Mouse (Mus musculus): ENCODE measurements around the gene Slc22a23.
A peak's percentile ranks its signal among the peaks of the same experiment; 100 is the strongest.

The Slc22a23 gene

DNA sequence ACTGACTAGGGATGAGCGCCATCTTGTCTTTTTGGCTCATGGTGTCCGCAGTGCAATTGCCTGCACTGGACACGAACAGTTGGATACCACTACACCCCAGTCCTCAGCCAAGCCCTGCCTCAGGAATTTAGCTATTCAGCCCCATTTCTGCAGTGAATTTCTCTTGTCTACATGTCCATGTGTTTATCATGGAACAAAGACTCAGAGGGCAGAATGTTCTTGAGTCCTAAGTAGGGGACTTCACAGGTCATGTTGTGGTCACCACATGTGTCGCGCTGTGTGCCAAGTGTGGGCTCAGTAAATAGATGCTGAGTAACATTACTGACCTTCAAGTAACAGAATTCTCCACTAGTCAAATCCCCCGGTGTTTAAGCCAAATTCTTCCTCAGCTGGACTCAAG is 109.9 kb downstream of the Slc22a23 start:
- no peak for DNase-seq (ENCODE audit: low spot score in 2 of 2)

DNA sequence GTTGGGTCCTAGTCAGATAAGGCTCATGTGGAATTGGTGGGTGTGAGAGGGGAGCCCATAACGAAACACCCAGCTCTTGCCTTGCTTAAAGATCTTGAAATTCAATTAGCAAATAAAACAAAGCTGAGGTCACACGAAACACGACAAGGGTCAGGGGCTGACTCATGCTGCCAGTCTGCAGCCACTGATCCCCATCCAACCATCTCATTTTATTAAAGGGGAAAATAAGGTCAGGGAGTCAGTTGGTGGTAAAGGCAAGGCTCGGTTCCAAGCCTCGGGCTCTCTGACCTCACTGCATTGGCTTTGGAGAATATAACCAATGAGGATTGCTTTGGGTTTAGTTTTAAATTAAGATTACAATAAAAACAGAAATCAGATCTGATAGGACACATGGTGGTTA is 110.5 kb downstream of the Slc22a23 start:
- DNase-seq (ENCODE audit: low spot score in 2 of 2) = no peak

DNA sequence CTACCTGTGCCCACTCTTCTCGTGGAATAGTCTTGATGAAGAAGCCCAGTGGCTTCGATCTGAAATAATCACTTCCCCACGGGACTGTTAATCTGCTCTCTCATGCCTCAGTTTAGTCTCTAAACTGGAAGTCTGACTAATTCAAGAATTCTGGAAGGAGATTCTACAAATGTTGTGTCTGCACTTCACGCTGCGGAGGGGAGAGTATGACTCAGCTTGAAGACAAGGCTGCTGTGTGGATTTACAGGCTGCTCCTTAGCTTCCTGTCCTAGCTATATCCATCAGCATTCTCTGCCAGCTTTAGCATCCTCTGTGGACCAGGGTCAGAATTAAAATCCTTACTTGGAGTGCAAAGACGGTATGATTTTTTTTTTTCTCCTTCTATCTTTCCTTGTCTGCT is 112.0 kb downstream of the Slc22a23 start:
- peak in 1 of 2 experiments; percentile 52 for DNase-seq (ENCODE audit: low spot score in 2 of 2)

DNA sequence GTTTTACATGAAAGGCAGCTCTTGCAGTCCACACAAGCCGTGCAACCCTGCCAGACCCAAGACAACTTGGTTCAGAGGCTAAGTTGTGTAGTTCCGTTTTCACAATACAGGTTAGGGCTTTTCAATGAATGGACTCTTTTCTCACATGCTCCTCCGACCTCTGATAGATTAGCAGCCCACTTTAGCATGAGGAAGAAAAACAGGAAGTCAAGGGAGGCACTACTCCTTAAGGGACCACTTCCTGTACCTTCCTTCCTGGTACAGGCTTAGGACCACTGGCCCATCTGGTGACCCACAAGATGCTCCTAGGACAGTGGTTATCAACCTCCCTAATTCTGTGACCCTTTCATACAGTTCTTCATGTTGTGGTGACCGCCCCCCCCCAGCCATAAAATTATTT is 116.1 kb downstream of the Slc22a23 start:
- no peak for DNase-seq (ENCODE audit: low spot score in 2 of 2)

GRCm38 (mm10) chr13:34227720-34228661 is 117.0 kb downstream of the Slc22a23 start:
- no peak for DNase-seq (ENCODE audit: low spot score in 2 of 2)

DNA sequence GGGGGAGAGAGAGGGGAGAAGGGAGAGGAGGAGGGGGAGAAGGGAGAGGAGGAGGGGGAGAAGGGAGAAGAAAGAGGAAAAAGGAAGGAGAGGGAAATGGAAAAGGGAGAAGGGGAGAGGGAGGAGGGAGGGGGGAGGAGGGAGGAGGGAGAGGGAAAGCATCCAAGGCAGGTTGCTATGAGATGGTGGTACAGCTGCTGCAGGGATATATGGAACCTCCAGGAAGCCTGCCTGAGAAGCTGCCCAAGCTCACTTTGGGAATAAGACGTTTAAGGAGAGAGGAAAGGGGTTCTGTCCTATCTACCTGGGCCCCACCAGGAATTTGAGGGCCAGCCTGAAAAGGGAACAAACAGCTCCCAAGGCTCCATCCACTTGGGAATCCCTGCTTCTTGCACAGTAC is 118.0 kb downstream of the Slc22a23 start:
- no peak for DNase-seq (ENCODE audit: low spot score in 2 of 2)

DNA sequence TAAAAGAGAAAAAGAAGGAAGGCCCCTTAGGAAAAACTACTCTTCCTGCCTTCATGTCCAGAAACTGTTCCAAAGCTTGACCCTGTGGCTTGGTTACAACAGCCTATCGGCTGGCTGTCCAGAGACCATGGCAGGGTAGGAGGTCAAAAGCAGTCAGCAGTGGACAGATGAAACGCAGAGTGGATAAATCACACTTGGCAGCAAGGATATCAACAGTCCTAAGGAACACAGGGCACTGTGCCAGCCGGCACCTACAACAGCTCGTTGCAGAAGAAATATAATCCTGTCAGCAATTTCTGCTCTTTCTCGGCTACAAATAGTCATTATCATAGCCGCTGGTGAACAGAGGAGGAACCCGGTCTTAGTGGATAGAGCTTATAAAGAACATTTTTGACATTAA is 122.0 kb downstream of the Slc22a23 start:
- peak in 1 of 2 experiments; percentile 38 for DNase-seq (ENCODE audit: low spot score in 2 of 2)

DNA sequence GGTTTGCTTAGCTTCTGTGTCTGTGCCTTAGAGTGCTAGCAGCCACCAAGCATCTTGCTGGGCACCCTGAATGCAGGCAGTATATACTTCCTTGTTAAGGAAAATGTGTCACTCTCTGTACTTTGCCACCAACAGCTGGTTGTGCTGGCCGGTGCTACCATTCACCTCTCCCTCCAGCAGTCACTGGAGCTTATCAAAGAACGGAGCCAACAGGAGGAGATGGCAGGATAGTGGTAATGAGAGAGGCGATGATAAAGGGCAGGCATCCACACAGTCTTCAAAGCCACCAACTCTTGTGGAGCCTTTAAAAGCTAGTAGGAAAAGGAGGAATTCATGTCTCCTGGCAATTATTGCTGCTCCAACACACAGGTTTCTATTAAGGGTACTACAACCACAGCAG is 125.3 kb downstream of the Slc22a23 start:
- DNase-seq (ENCODE audit: low spot score in 2 of 2) = no peak

DNA sequence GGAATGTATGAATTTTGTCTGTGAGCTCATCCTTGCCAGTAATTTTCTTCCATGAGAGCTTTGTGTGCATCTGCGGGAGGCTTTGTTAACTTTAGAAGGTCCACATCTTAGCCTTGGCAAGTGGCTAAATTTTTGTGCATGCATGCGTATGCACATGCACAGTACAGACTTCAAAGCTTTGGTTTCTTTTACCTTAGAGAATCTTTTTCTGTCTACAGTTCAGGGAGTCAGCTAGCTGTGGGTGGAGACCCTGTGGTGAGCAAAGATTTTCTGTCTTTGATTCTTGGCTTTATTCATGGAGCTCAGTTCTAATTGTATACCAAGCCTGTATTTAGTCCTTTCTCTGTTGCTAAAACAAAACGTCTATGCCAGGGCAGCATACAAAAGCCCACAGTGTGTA is 126.2 kb downstream of the Slc22a23 start:
- DNase-seq (ENCODE audit: low spot score in 2 of 2) = no peak

GRCm38 (mm10) chr13:34214855-34215254 is 130.1 kb downstream of the Slc22a23 start:
- no peak for DNase-seq (ENCODE audit: low spot score in 2 of 2)

- DNase-seq (ENCODE audit: low spot score in 2 of 2) = no peak
Observed at GRCm38 (mm10) chr13:34212735-34213212, 132.2 kb downstream of the Slc22a23 start.

GRCm38 (mm10) chr13:34211261-34211775 is 133.7 kb downstream of the Slc22a23 start:
- no peak for DNase-seq (ENCODE audit: low spot score in 2 of 2)

DNA sequence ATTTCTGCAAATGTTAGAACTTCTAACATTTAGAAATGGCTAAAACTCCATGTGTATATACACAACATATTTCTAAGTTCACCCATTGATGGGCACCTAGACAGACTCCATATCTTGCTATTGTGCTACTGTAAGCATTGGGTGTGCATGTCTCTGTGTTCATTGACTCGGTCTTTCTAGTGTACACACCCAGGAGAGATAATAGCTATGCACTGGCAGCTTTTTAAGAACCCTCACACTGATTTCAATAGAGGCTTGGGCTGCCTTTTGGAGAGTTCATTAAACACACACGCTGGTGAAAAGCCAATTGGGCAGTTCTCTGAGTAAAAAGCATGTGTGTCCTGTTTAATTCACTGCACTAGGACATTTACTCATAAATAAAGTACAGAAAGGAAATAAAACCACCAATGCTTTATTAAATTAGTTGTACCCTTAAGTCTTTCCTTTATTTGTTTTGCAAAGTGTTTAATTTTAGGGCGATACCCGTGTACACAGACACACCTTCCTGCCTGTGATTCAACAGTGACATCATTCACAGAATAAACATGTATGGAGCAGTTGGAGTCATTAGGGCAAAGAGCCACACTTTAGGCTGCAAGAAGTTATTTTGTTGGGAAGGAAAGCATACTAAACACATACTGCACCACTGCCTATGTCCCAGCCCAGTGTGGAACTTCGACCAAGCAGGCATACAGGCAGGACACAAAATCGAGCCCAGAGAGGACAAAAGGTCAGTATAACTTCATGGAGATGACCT is 137.1 kb downstream of the Slc22a23 start:
- no peak for DNase-seq (ENCODE audit: low spot score in 2 of 2)

DNA sequence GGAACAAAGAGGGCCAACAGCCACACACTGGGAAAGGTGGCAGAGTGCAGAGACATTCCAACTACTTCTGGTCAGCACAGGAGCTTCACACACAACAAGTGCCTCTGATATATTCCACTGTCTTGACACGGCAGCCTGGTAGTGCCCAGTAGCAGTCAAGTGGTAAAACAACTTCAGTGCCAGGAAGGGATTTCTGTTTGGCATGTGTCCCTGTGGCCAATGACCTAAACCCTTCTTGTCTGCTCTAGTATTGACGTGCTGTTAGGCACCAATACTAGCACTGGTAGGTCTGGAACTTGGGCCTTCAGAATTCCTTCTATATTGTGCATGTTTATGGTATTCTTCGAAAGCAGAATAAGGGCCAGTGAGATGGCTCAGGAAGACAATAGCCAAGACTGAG is 139.8 kb downstream of the Slc22a23 start:
- no peak for DNase-seq (ENCODE audit: low spot score in 2 of 2)

- peak in 1 of 2 experiments; percentile 20 for DNase-seq (ENCODE audit: low spot score in 2 of 2)
Observed at GRCm38 (mm10) chr13:34195676-34196075, 149.3 kb downstream of the Slc22a23 start.

- no peak for DNase-seq (ENCODE audit: low spot score in 2 of 2)
Observed at GRCm38 (mm10) chr13:34193384-34193783, 151.6 kb downstream of the Slc22a23 start.

- DNase-seq (ENCODE audit: low spot score in 2 of 2) = peak in 1 of 2 experiments; percentile 39
Observed at GRCm38 (mm10) chr13:34192414-34193191, 152.4 kb downstream of the Slc22a23 start.

- peak; percentile 72 to 77 for DNase-seq (ENCODE audit: low spot score in 2 of 2)
Observed at GRCm38 (mm10) chr13:34187571-34187970, 157.4 kb downstream of the Slc22a23 start.

- DNase-seq (ENCODE audit: low spot score in 2 of 2) = no peak
Observed at GRCm38 (mm10) chr13:34185371-34185770, 159.6 kb downstream of the Slc22a23 start.

DNA sequence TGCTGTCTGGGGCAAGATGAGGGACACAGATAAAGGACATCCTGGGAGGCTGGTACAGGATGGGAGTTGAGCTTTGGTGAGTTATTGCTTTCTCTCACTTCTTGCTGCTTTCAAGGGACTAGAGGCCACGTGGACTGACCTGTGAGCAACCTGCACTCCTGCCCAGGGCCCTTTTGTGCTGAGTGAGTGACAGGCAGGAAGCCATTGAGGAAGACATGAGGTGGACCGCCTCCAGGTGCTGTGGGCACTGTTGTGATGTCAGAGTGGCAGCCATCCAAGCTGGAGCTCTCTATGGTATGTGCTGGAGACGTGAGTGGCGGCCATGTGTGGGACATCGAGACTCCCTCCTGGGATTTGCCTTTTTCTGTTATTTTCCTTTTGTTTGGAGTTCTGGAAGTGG is 163.4 kb downstream of the Slc22a23 start:
- DNase-seq (ENCODE audit: low spot score in 2 of 2) = no peak

- DNase-seq (ENCODE audit: low spot score in 2 of 2) = no peak
Observed at GRCm38 (mm10) chr13:34174025-34174424, 171.0 kb downstream of the Slc22a23 start.

All from right cerebral cortex, adult 2 months (tissue).